19 mouse cellular contexts compared by ENCODE assay signal in the genomic region with DNA sequence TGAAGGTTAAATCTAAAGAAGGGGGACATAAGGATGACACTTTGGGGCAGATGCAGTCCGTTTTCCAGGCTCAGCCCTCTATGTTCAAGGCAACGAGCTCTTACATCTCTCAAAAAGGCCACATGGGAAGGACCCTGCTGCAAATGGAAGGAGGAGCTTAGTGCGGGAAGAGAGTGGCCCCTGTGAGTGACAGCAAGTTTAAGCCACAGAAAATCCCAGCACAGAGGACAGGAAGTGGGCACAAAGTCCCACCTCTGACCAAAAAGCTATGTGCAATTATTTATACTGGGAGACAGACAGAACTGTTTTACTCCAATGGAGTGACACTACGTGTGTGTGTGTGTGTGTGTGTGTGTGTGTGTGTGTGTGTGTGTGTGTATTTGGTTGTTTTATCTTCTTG.
"Had no signal": no experiment of that assay in that cellular context is flagged by ENCODE, and none has a peak within 500 bp of the region (broad histone marks: within the 10 kb centered on the region; RNA-seq: fewer than 3 reads in every experiment).

No protein-coding gene starts in this region.

- DNase-seq: lung, adult 2 months; lung, postnatal 4 days; midbrain, embryonic 14.5 days; retina, postnatal 1 day; right cerebral cortex, adult 18-20 months; right cerebral cortex, postnatal 25 days; right cerebral cortex, postnatal 4 days; spleen, adult 18-20 months; thymus, adult 18-20 months; thymus, postnatal 25 days; thymus, postnatal 4 days had no signal

- H3K9me3 ChIP-seq: liver, embryonic 12.5 days; midbrain, embryonic 10.5 days; midbrain, embryonic 12.5 days; neural tube, embryonic 13.5 days; neural tube, embryonic 15.5 days had no signal

- H3K9ac ChIP-seq: liver, embryonic 12.5 days; liver, embryonic 14.5 days; midbrain, embryonic 12.5 days; neural tube, embryonic 13.5 days; neural tube, embryonic 15.5 days had no signal

- ATAC-seq: liver, embryonic 12.5 days; midbrain, embryonic 16.5 days had no signal

- H3K27me3 ChIP-seq: neural tube, embryonic 13.5 days; neural tube, embryonic 15.5 days had no signal

- H3K4me1 ChIP-seq: liver, embryonic 12.5 days; neural tube, embryonic 13.5 days; neural tube, embryonic 15.5 days had no signal

- H3K36me3 ChIP-seq: liver, embryonic 12.5 days; midbrain, embryonic 10.5 days; midbrain, embryonic 12.5 days; neural tube, embryonic 13.5 days; neural tube, embryonic 15.5 days had no signal

- H3K4me2 ChIP-seq: liver, embryonic 12.5 days; midbrain, embryonic 12.5 days; neural tube, embryonic 13.5 days; neural tube, embryonic 15.5 days had no signal

- H3K27ac ChIP-seq: liver, embryonic 12.5 days; liver, embryonic 14.5 days; midbrain, embryonic 10.5 days; midbrain, embryonic 12.5 days; neural tube, embryonic 13.5 days; neural tube, embryonic 15.5 days had no signal

- H3K4me3 ChIP-seq: liver, embryonic 12.5 days; midbrain, embryonic 10.5 days; midbrain, embryonic 12.5 days; myocyte; neural tube, embryonic 13.5 days; neural tube, embryonic 15.5 days had no signal
